In genomic region chr1:72739681-72740063, GRCm38 (mm10) we compare ENCODE assay signal across 10 mouse cellular contexts. TPM values are rescaled to one million over a fixed set of nuclear protein-coding genes. Genes with fewer than 3 reads are reported as not detected.
DNase-seq lines count a peak whose midpoint lies in the region; ATAC-seq and TF ChIP-seq lines count a peak whose summit lies in the region.
"Had no signal": no experiment of that assay in that cellular context is flagged by ENCODE, and none has a peak within 500 bp of the region (broad histone marks: within the 10 kb centered on the region; RNA-seq: fewer than 3 reads in every experiment).

No protein-coding gene starts in this region.

- no peak overlapping the region for H3K4me2 ChIP-seq in hindbrain, embryonic 16.5 days (ENCODE audit: low read length)
- H3K4me2 ChIP-seq in intestine, postnatal 0 days (replicated peaks; ENCODE audit: low read depth) = no peak overlapping the region
- H3K4me2 ChIP-seq: neural tube, embryonic 12.5 days had no signal

- no peak for DNase-seq in ES-E14 (ENCODE audit: low read depth, low spot score)
- peak; percentile 44 to 46 for DNase-seq in cerebellum, postnatal 14 days
- peak; percentile 10 to 27 for DNase-seq in lung, postnatal 4 days
- DNase-seq in liver = no peak
- DNase-seq in urinary bladder, postnatal 25 days (ENCODE audit: low spot score) = no peak

- peaks cover 0 to 3% of the 10 kb centered on the region in 2 experiments; a peak in 2 of 4 replicates for H3K4me1 ChIP-seq in ES-E14 (ENCODE audit: control insufficient read depth in 2 of 2, insufficient read depth in 2 of 2, low read length in 2 of 2, poor library complexity in 1 of 2)
- H3K4me1 ChIP-seq in hindbrain, embryonic 16.5 days (ENCODE audit: control insufficient read depth, insufficient read depth, low read depth, low read length) = peaks cover 17% of the 10 kb centered on the region
- H3K4me1 ChIP-seq in intestine, postnatal 0 days (replicated peaks; ENCODE audit: control insufficient read depth, insufficient read depth, low read length) = no peaks in the 10 kb centered on the region

- H3K9ac ChIP-seq in ES-E14 (ENCODE audit: insufficient read depth, low read depth, low read length, poor library complexity, severe bottlenecking) = peak overlapping the region; percentile 24; the same call in 1 of the 2 replicates
- no peak overlapping the region for H3K9ac ChIP-seq in hindbrain, embryonic 16.5 days (ENCODE audit: low read depth, low read length)
- H3K9ac ChIP-seq in intestine, postnatal 0 days (ENCODE audit: low read depth, low read length) = no peak overlapping the region
- H3K9ac ChIP-seq: neural tube, embryonic 12.5 days had no signal

- no peaks in the 10 kb centered on the region for H3K27me3 ChIP-seq in hindbrain, embryonic 16.5 days (replicated peaks; ENCODE audit: control insufficient read depth, insufficient read depth, low read length)
- no peaks in the 10 kb centered on the region for H3K27me3 ChIP-seq in intestine, postnatal 0 days (replicated peaks; ENCODE audit: control insufficient read depth, insufficient read depth, low read length)
- H3K27me3 ChIP-seq: neural tube, embryonic 12.5 days had no signal

- no peak for TF ChIP-seq CTCF in intestine, postnatal 0 days (IDR thresholded peaks at IDR 0.05; ENCODE audit: low read depth)

- peak; percentile 92 for ATAC-seq in hindbrain, embryonic 16.5 days
- ATAC-seq in megakaryocyte progenitor cell, adult 5-6 weeks (replicated peaks; ENCODE audit: poor library complexity) = no peak
- no peak for ATAC-seq in intestine, postnatal 0 days

- in situ Hi-C loops in ES-E14 (cut with MboI; ENCODE audit: low sequenced_read_pairs in 2 of 2, unreplicated experiment in 2 of 2) = loop anchor here in 1 of 2 experiments (5.0 kb wide), 1 partner anchor 38 kb away; no protein-coding TSS in a partner anchor

- no peaks in the 10 kb centered on the region for H3K36me3 ChIP-seq in ES-E14 (ENCODE audit: control insufficient read depth, insufficient read depth, low read length, poor library complexity, severe bottlenecking)
- H3K36me3 ChIP-seq in hindbrain, embryonic 16.5 days (ENCODE audit: control insufficient read depth, insufficient read depth, low read length) = no peaks in the 10 kb centered on the region
- H3K36me3 ChIP-seq in intestine, postnatal 0 days (ENCODE audit: control insufficient read depth, insufficient read depth) = no peaks in the 10 kb centered on the region
- H3K36me3 ChIP-seq: neural tube, embryonic 12.5 days had no signal

- no peaks in the 10 kb centered on the region for H3K9me3 ChIP-seq in ES-E14 (ENCODE audit: control insufficient read depth, insufficient read depth, low read depth, low read length)
- H3K9me3 ChIP-seq in hindbrain, embryonic 16.5 days (ENCODE audit: control insufficient read depth, low read length) = no peaks in the 10 kb centered on the region
- H3K9me3 ChIP-seq in intestine, postnatal 0 days (ENCODE audit: control insufficient read depth) = no peaks in the 10 kb centered on the region
- H3K9me3 ChIP-seq: neural tube, embryonic 12.5 days had no signal

- WGBS in hindbrain, embryonic 16.5 days = 28% methylated on average over 10 of the region's 10 CpGs
- WGBS in intestine, postnatal 0 days = 72% methylated on average over 10 of the region's 10 CpGs

- no peak overlapping the region; the same call in 1 of the 2 replicates for H3K27ac ChIP-seq in ES-E14 (ENCODE audit: insufficient read depth, low read depth, low read length, poor library complexity, severe bottlenecking)
- H3K27ac ChIP-seq in hindbrain, embryonic 16.5 days (ENCODE audit: low read depth, low read length) = peak overlapping the region; percentile 75
- no peak overlapping the region for H3K27ac ChIP-seq in intestine, postnatal 0 days (ENCODE audit: low read depth, low read length)
- H3K27ac ChIP-seq: neural tube, embryonic 12.5 days had no signal

- peak overlapping the region; percentile 49 to 57 for H3K4me3 ChIP-seq in ES-E14 (ENCODE audit: insufficient read depth in 1 of 2, low read depth in 1 of 2, low read length in 2 of 2, poor library complexity in 1 of 2, severe bottlenecking in 1 of 2)
- no peak overlapping the region for H3K4me3 ChIP-seq in hindbrain, embryonic 16.5 days (ENCODE audit: low read length)
- no peak overlapping the region for H3K4me3 ChIP-seq in intestine, postnatal 0 days (ENCODE audit: low read depth, low read length)
- H3K4me3 ChIP-seq: neural tube, embryonic 12.5 days had no signal

TF ChIP-seq in ES-E14, 5 proteins besides CTCF, POLR2A, EP300 and RAD21:
- TF ChIP-seq HCFC1 (IDR thresholded peaks at IDR 0.05; ENCODE audit: borderline replicate concordance, insufficient read depth, low read length) (no peak), MAFK (IDR thresholded peaks at IDR 0.05; ENCODE audit: insufficient read depth, low read depth, low read length) (no peak), ZC3H11A (IDR thresholded peaks at IDR 0.05; ENCODE audit: borderline replicate concordance, low read depth, low read length) (no peak; the same call in 1 of the 2 replicates), ZNF384 (IDR thresholded peaks at IDR 0.05; ENCODE audit: low read depth, low read length) (no peak), CHD2 (IDR thresholded peaks at IDR 0.05; ENCODE audit: low read depth, low read length) (no peak)

RNA-seq across cellular contexts. Expression of gene Rpl37a, which starts 28.6 kb away (rescaled TPM):
- 2,366 and 2,941 TPM in 2 replicates for total RNA-seq in ES-E14 (2012; rRNA removed)
- 753 and 794 TPM in 2 replicates for polyA plus RNA-seq in hindbrain, embryonic 16.5 days (2015; fragmentation: Nextera tagmentation; extraction: Ambion mirVana)
- 1,390 and 1,455 TPM in 2 replicates for total RNA-seq in megakaryocyte progenitor cell, adult 5-6 weeks (2015)
- total RNA-seq in megakaryocyte progenitor cell, adult 5-6 weeks (2017) = 472 and 633 TPM in 2 replicates
- 1,358 and 1,438 TPM in 2 replicates for polyA plus RNA-seq in intestine, postnatal 0 days (2015; fragmentation: Nextera tagmentation; extraction: Ambion mirVana)

RNA-seq across cellular contexts. Expression of gene Ankar, which starts 39.3 kb away (rescaled TPM):
- total RNA-seq in ES-E14 (2012; rRNA removed) = not detected in 2 replicates
- polyA plus RNA-seq in hindbrain, embryonic 16.5 days (2015; fragmentation: Nextera tagmentation; extraction: Ambion mirVana) = not detected in 2 replicates
- not detected in 2 replicates for total RNA-seq in megakaryocyte progenitor cell, adult 5-6 weeks (2015)
- not detected in 2 replicates for total RNA-seq in megakaryocyte progenitor cell, adult 5-6 weeks (2017)
- polyA plus RNA-seq in intestine, postnatal 0 days (2015; fragmentation: Nextera tagmentation; extraction: Ambion mirVana) = not detected in 2 replicates
- polyA plus RNA-seq: large intestine, adult 2 months; neural tube, embryonic 12.5 days had no signal

Comparison
In these comparisons a context has a peak if more than half of its experiments do, and no peak if none do; other contexts are left out.
1. DNase-seq: peak in cerebellum, postnatal 14 days (2 of 2) and lung, postnatal 4 days (2 of 2); none in ES-E14 (single experiment), liver (single experiment) and urinary bladder, postnatal 25 days (single experiment).
2. H3K4me3 ChIP-seq: peak in ES-E14 (2 of 2); none in hindbrain, embryonic 16.5 days (single experiment) and intestine, postnatal 0 days (single experiment).